Mouse (Mus musculus): ENCODE results near the gene Gna12.

The Gna12 gene

GRCm38 (mm10) chr5:140750925-140751324, 79.3 kb downstream of the Gna12 start:
- DNase-seq: peak; percentile 41

GRCm38 (mm10) chr5:140749062-140749875, 81.0 kb downstream of the Gna12 start:
- DNase-seq: peak; percentile 66

DNA sequence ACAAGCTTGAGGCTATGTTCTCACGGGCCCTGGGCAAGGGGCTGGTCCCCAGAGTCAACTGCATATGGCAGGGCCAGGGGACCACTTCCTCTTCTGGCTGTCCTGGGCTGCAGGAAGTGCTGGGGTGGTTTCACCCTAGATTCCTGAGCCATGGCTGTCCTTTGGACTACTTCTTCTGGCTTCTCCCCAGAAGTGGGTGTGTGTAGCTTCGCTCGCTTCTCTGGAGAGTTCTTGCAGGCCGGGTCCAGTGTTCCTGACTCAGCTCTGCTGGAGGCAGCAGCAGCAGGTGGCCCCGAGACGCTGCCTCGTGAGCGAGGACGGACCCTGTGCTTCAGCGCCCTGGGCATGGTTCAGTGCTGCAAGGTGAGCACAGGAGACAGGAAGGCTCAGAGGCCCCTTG, 81.8 kb downstream of the Gna12 start:
- no peak for DNase-seq

GRCm38 (mm10) chr5:140743706-140744131, 86.5 kb downstream of the Gna12 start:
- DNase-seq: no peak

DNA sequence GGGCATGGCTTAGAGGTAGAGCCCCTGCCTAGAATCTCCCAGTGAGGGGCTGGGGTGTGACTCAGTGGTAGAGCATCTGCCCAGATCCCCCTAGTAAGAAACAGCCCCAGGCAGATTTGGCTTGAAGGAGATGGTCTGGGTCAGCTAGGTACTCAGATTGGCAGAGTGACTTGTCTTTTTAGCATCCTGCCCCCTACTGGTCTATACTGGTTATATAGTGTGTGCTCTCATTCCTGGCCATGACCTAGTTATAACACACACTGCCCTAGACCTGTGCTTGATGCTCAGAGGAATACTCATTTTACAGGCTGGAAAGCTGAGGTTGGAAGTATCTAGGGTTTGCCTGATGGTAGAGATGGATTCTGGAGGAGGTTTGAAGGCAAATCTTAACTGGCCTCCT, 88.4 kb downstream of the Gna12 start:
- DNase-seq: no peak

DNA sequence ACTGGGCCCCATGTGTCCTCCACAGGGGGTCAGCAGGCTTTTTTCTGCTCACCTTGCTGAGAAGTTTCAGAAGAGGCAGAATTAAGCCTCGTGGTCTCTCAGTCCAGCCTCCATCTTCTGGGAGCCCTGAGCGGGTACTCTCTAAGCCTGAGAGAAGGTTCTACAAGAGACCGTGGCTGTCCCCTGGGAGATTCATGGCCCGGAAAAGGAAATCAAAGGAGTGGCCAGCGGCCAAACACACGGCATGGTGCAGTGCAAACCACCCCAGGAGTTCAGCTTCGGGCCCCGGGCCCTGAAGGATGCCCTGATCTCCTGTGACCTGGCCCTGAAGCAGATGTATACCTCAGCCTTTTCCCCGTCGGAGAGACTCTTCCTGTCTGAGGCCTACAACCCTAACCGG, 89.2 kb downstream of the Gna12 start:
- DNase-seq: no peak

- DNase-seq: no peak
Observed at GRCm38 (mm10) chr5:140739813-140740212, 90.4 kb downstream of the Gna12 start.

- DNase-seq: peak; percentile 41
Observed at GRCm38 (mm10) chr5:140736166-140736565, 94.1 kb downstream of the Gna12 start.

DNA sequence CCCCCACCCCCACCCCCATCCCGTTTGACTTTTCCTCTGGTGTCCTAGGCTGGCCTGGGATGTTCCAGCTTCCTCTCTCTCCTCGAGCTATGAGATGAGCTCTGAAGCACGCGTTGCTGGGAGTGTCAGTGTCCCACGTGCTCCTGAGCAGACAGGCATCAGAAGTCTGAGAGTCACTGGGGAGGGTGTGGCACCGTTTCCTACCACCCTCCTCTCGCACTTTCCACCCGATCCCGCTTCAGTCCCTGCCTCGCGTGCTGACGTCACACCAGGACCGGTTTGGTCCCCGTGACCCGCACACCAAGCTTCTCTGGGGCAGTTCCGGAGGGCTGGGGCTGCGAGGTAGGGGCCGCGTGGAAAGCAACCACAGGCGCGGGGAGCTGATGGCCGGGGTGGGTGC, 94.9 kb downstream of the Gna12 start:
- peak; percentile 22 for DNase-seq

DNA sequence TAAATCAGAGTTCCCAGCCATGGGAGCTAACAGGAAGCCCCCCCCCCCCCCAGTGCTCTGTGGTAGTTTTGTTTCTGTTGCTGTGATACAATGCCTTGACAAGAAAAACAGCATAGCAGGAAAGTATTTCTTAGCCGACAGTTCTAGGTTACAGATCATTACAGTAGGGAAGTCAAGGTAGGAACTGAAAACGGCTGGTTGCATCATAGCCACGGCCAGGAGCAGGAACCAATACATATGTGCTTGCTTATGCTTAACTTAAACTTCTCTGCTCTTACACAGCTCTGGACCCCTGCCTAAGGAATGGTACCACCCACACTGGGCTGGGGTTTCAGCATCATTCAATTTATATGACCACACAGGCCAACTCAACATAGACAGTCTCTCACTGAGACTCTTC, 96.9 kb downstream of the Gna12 start:
- no peak for DNase-seq

DNA sequence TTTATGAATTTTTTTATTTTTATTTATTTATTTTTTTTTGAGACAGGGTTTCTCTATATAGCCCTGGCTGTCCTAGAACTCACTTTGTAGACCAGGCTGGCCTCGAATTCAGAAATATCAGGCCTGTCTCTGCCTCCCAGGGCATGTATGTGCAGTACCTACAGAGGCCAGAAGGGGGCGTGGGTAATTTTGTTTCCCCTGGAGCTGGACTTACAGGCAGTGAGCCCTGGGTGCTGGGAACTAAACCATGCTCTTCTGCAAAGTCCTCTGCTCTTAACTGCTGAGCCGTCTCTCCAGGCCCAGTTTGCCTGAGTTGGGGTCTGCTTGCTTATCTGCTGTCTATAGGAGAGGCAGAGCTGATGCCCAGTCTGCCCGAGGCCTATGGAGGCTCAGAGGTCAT, 98.0 kb downstream of the Gna12 start:
- peak; percentile 49 for DNase-seq

DNA sequence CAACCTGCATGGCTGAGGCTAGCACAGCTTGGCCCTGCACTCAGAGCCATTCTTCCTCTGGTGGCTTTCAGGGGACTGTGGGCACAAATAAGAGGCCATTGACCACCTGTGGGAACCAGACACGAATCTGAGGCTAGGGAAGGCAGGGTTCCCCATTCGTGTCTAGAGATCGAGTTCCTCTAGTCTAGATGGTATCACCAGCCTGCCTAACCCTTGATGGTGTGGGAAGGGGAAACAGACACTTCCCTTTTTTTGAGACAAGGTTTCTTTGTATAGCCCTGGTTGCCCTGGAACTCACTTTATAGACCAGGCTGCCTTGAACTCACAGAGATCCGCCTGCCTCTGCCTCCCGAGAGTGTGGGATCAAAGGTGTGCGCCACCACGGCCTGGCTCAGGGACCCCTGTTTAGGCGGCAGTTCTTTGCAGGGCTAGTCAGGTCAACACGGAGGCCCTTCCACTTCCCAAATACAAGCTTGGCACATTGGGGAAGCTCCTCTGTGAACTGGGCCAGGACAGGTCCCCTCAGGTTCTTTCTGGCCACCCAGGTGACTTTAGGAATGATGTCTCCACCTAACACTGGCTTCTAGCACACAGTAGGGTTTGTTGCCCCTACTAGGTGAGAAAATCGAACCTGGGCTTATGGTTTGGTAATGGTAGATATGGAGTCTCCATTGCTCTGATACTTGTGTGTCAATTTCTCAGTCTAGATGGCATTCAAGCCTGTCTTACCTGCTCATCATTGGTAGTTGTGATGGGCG, 99.0 kb downstream of the Gna12 start:
- no peak for DNase-seq

DNA sequence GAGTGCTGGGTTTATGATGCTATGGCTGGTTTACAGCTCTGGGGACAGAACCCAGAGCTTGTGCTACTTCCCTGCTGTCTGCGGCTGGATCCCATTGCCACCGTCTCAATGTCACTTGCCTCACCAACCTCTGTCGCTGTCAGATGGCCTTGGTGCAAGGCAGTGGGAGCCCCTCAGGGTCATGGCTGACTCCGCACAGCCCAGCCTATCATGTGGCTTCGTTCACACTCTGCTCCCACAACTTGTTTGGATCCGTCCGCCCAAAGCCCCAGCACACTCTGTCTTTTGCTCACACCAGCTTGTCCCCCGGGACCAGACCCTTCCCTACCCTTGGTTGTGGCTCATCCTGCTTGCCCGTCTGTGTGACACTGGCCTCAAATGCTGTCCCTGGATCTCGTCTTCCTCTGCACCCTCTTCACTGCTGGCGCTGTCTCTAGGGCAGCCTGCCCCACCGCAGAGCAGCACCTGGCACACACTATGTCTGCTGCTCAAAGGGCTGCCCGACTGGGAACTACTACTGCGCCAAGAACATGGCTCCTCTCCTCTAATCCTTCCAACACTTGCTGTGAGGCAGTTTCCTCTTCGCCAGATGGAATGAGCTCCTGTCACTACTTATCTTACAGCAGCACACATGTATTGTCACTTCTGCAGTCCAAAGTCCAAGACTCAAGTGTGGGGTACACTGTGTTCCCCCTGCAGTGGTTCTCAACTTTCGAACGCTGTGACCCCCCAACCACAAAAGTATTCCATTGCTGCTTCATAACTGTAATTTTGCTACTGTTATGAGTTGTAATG, 103.1 kb downstream of the Gna12 start:
- no peak for DNase-seq

DNA sequence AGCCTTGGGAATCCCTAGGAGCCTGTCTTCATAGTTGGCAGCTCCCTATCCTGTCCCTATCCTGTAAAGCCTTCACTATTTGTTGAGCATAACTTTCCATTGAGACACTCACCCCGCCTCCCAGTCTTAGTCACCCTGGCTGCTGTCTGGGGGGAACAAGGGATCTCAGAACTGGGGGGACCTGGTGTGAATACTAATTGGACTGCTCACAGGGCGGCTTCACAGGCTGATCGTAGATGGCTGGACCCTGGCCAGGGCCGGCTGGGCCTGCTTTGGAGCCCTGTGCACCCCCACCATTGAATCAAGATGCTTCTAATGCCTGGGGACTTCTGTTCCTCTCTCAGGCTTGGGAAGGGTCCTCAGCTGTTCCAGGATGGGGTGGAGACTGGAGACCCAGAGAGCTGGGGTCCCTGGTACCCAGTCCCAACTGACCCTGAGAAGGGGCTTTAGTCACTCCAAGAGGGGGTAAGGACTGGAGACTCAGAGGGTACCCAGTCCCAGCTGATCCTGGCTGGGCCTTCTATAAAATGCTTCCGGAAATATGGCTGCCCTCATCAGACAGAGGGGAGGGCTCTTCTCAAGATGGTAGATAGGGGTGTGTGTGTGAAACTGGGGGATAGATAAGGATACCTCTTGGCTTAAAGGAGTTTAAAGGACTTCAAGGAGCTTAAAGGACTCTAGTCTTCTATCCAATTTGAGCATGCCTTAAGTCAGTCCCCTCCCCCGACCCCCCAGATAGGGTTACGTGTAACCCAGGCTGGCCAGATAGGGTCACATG, 104.0 kb downstream of the Gna12 start:
- DNase-seq: no peak

- DNase-seq: no peak
Observed at GRCm38 (mm10) chr5:140723822-140724221, 106.4 kb downstream of the Gna12 start, which contains the start of gene Amz1. Gene Amz1 (plus strand): TSS chr5:140724127.

- DNase-seq: no peak
Observed at GRCm38 (mm10) chr5:140722121-140722520, 108.1 kb downstream of the Gna12 start.

DNA sequence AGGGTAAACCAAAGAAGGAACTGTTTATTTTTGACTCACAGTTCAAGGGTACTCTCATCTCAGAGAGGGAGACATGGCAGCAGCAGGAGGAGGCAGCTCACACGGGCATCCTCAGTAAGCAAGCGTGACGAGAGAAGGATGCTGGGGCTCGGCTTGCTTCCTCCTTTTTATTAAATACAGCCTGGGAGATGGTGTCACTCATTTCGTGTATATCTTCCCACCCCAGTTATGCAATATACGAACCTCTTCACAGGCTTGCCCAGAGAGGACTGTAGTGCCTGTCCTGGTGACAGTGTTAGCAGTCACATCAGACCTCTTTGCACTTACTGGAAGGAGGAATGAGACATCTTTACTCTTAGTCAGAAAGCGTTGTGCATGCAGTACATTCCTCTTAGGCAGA, 109.5 kb downstream of the Gna12 start:
- DNase-seq: no peak

GRCm38 (mm10) chr5:140711040-140711439, 119.2 kb downstream of the Gna12 start:
- DNase-seq: no peak

- no peak for DNase-seq
Observed at GRCm38 (mm10) chr5:140710315-140710714, 119.9 kb downstream of the Gna12 start.

All from thymus, postnatal 25 days (tissue).